Mouse (Mus musculus) hindbrain, embryonic 10.5 days (tissue): ENCODE results near the gene Sec24c. TPM values are rescaled to one million over a fixed set of nuclear protein-coding genes. Genes with fewer than 3 reads are reported as not detected.

Experiments
- DNase-seq: peaks from one replicate; pipeline ENCODE4 v3.0.0-alpha.2; 2017; ENCODE audit warnings: low spot score
- H3K27ac ChIP-seq: fragments of 300-500 bp; sonication (generic); 2 replicates; pipeline ENCODE4 v1.5.1; 2016; ENCODE audit warnings: mild to moderate bottlenecking, moderate library complexity
- H3K27me3 ChIP-seq: fragments of 300-500 bp; sonication (generic); 2 replicates; pipeline ENCODE4 v1.6.1; 2016; ENCODE audit warnings: mild to moderate bottlenecking; ENCODE audit not compliant: poor library complexity, insufficient read depth, severe bottlenecking
- H3K36me3 ChIP-seq: fragments of 300-500 bp; sonication (generic); 2 replicates; pipeline ENCODE4 v1.6.1; 2016; ENCODE audit warnings: mild to moderate bottlenecking, moderate library complexity
- H3K4me1 ChIP-seq: fragments of 300-500 bp; sonication (generic); replicated peaks from 2 replicates; pipeline ENCODE4 v1.6.1; 2016; ENCODE audit warnings: mild to moderate bottlenecking
- H3K4me3 ChIP-seq: fragments of 300-500 bp; sonication (generic); 2 replicates; pipeline ENCODE4 v1.5.1; 2016; ENCODE audit warnings: mild to moderate bottlenecking, moderate library complexity
- H3K9me3 ChIP-seq: fragments of 300-500 bp; sonication (generic); 2 replicates; pipeline ENCODE4 v1.6.1; 2016; ENCODE audit warnings: mild to moderate bottlenecking, moderate library complexity
- WGBS: fragments of 180-500 bp; shearing (Covaris S2); methylation state at CpG from one replicate; pipeline ENCODE4 v1.1.7; 2016; 5-methylcytosine and 5-hydroxymethylcytosine counted together
- polyA plus RNA-seq: library from polyadenylated mRNA; unstranded; fragments of >200 nt; fragmentation: Nextera tagmentation; extraction: Ambion mirVana; gene quantifications from 2 replicates; pipeline ENCODE4 v1.2.1, GENCODE M21; 2016

Sec24c gene
- polyA plus RNA-seq, 1 experiment from 2014 or later: 111 TPM

DNA sequence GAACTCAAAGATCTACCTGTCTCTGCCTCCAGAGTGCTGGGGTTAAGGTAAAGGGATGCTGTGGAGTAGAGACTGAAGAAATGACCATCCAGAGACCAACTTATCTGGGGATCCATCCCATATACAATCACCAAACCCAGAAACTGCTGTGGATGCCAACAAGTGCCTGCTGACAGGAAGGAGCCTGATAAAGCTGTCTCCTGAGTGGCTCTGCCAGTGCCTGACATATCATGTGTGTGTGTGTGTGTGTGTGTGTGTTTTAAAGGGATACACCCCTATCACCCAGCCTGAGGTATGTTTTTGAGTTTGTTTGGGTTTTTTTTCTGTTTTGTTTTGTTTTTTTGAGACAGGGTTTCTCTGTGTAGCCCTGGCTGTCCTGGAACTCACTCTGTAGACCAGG lies 27.7 kb upstream of the Sec24c start:
- peaks cover 8% of the 10 kb centered on the region for H3K4me1 ChIP-seq
- no peaks in the 10 kb centered on the region for H3K36me3 ChIP-seq
- H3K9me3 ChIP-seq: no peaks in the 10 kb centered on the region
- DNase-seq: no peak
- no peaks in the 10 kb centered on the region for H3K27me3 ChIP-seq
- H3K27ac ChIP-seq: no peak overlapping the region
- no peak overlapping the region for H3K4me3 ChIP-seq

DNA sequence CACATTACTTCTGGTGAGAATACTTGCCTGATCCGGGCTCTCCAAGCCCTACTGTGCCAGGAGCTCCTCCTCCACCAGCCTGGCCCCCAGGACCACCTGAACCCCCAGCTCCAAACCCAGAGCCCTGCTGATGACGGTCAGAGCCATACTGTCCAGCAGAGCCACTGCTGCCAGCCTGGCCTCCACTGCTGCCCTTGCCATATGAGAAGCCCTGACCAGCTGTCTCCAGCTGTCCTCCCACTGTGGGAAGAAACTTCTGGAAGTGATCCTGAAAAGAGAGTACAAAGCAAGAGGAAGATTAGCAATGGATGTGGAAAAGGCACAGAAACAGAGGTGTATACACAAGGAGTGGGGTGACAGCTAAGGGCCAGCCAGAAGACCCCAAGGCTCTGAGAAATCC lies 23.1 kb upstream of the Sec24c start:
- no peak overlapping the region for H3K4me3 ChIP-seq
- H3K9me3 ChIP-seq: no peaks in the 10 kb centered on the region
- 80% methylated on average over 2 of the region's 2 CpGs for WGBS
- no peak overlapping the region for H3K27ac ChIP-seq
- peaks cover 4% of the 10 kb centered on the region; the same call in 1 of the 2 replicates for H3K4me1 ChIP-seq
- no peaks in the 10 kb centered on the region for H3K36me3 ChIP-seq
- no peaks in the 10 kb centered on the region for H3K27me3 ChIP-seq
- DNase-seq: no peak

DNA sequence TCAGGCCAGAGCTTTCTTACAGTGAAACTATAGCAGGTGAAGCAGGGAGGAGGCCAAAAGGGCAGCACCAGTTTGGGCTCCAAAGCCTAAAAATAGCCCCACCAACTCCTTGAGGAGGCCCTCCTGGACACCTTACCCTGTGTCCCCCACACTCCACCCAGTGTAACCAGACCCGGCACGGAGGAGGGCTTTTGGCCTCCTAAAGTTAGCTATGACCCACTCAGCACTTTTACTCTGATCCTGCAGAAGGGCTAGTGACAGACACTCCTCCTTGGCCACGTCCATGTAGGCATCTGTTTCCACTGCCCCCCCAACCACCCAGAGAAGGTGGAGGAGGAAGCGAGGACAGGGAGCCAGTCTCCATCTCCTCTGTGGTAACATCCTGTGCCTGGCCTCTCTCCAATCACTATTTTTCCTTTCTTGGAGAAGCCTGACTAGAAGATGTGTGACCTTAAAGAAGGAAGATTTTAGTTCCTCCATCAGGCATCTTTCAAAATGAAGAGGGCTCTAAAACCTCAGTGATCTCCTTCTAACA lies 22.3 kb upstream of the Sec24c start:
- H3K4me1 ChIP-seq: peaks cover 10% of the 10 kb centered on the region; the same call in 1 of the 2 replicates
- no peak for DNase-seq
- no peak overlapping the region for H3K4me3 ChIP-seq
- no peaks in the 10 kb centered on the region for H3K9me3 ChIP-seq
- H3K27me3 ChIP-seq: no peaks in the 10 kb centered on the region
- H3K27ac ChIP-seq: no peak overlapping the region
- WGBS: 72% methylated on average over 4 of the region's 4 CpGs
- no peaks in the 10 kb centered on the region for H3K36me3 ChIP-seq

DNA sequence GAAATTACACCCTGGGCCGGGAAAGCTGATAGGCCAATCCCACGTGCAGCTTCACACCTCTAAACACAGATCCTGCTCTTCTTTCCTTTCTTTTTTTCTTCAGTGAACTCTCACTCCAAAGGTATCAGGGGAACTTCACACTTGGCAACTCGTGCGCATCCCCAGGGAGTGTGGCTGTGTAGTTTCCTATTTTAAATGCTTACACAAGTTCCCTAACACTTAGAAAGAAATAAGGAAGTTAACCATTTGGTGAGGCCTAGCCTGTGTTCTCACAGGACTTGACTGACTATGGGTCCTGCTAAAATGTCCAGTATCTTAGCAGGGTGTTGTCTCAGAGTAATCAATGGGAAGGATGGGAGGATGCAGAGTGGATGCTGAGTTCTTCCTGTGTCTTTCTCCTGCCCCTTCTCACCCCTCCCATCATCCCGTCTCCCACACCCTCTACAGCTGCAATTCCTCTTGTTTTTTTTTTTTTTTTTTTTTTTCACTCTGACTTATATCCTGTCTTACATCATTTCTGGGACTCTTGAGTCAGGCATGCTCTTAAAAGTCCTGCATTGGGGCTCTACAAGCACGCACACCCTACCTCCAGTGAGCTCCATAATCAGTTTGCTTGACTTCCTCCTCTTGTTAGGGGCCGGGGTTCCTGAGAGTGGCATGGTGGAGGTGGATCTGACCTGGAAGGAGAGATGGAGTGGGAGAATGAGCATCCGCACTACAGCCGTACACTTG lies 19.3 kb upstream of the Sec24c start:
- peaks cover 10% of the 10 kb centered on the region; the same call in 1 of the 2 replicates for H3K4me1 ChIP-seq
- no peak for DNase-seq
- H3K36me3 ChIP-seq: no peaks in the 10 kb centered on the region
- H3K27ac ChIP-seq: no peak overlapping the region
- no peaks in the 10 kb centered on the region for H3K9me3 ChIP-seq
- no peaks in the 10 kb centered on the region for H3K27me3 ChIP-seq
- 80% methylated on average over 9 of the region's 9 CpGs for WGBS
- no peak overlapping the region for H3K4me3 ChIP-seq

DNA sequence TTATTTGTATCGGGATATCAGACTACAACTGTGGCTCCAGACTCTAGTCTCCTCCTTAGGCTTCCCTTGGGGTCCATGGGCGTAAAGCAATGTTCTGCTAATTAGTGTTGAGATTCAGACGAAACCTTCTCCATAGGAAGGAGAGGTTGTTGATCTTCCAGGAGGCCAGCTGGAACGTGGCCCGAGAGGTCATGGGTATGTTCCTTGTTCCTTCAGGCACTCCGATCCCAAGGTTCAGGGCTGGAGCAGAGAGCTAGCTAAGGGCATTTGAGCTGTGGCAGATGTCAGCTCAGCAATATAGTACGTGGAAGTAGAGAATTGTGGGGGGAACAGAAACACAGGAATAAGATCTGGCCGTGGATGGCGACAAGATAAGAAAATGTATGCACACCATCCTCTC lies 18.4 kb upstream of the Sec24c start:
- peaks cover 16% of the 10 kb centered on the region for H3K4me1 ChIP-seq
- H3K27me3 ChIP-seq: no peaks in the 10 kb centered on the region
- no peaks in the 10 kb centered on the region for H3K36me3 ChIP-seq
- no peak overlapping the region for H3K27ac ChIP-seq
- 72% methylated on average over 9 of the region's 9 CpGs for WGBS
- no peaks in the 10 kb centered on the region for H3K9me3 ChIP-seq
- no peak for DNase-seq
- H3K4me3 ChIP-seq: no peak overlapping the region

DNA sequence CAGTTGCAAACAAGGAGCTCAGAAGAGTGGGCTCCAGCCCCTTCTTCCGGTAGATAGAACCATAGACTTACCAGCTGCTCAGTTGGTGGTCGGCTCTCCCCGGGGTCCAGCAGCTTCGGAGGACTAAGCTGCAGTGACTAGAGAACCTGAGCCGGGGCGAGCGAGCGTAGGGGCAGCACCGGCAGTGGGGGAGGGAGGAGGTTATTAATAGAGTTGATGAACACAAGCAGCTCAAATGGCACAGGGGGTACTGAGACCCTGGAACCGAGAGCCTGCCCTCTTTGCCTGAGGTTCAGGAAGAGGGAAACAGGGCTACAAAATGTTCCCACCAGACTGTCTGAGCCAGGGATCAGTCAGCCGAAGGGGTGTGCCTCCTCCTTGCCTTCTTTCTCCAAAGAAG lies 17.7 kb upstream of the Sec24c start, which contains the start of gene Myoz1:
Myoz1 (minus strand) TSS at position 180 of the 400 bp plus-strand sequence.
- Histone ChIP-seq H3K27ac (no peak within 1 kb of the TSS), H3K4me3 (no peak within 1 kb of the TSS), H3K4me1 (peaks cover 20% of the 10 kb centered on the region), H3K36me3 (no peaks in the 10 kb centered on the region), H3K9me3 (no peaks in the 10 kb centered on the region), H3K27me3 (no peaks in the 10 kb centered on the region)
- 44% methylated on average over 11 of the region's 11 CpGs for WGBS
- no peak for DNase-seq

DNA sequence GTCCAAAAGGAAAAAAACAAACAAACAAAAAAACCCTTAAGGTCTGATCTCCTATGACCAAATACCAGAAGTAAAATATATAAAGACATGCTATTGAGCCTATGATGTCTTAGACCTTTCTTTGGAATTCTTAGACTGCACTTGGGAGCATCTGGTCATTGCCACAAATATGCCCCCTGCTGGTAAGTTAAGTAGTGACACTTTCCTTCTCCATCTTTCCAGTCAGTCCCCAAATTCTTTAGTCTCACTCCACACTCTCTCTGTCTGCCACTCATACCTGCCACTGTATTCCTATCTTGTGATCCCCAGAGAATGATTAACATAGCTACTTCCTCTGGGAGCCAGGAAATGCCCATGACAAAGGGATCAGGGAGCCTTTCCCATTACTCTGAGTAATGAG lies 15.8 kb upstream of the Sec24c start:
- peaks cover 32% of the 10 kb centered on the region for H3K4me1 ChIP-seq
- H3K9me3 ChIP-seq: no peaks in the 10 kb centered on the region
- peaks cover 19% of the 10 kb centered on the region for H3K27me3 ChIP-seq
- no peak overlapping the region for H3K27ac ChIP-seq
- no peak overlapping the region for H3K4me3 ChIP-seq
- no peaks in the 10 kb centered on the region for H3K36me3 ChIP-seq
- no peak for DNase-seq

DNA sequence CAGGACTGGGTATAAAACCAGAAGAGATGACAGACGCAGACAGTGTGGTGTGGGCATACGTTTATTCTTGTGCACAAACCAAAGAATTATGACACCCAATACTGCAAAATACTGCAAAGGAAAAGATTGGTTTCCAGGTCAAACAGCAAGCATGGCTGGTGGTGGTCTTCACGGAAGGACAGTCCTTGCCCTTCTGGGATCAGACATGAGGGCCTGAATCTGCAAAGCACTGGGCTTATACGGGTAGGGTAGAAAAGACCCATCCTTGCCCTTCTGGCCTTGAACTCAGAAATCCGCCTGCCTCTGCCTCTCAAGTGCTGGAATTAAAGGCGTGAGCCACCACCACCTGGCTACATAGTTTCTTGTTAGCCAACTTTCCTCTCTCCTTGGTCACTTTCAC lies 15.2 kb upstream of the Sec24c start:
- Histone ChIP-seq H3K36me3 (no peaks in the 10 kb centered on the region), H3K4me3 (no peak overlapping the region), H3K9me3 (no peaks in the 10 kb centered on the region), H3K4me1 (peaks cover 32% of the 10 kb centered on the region), H3K27me3 (peaks cover 25% of the 10 kb centered on the region), H3K27ac (no peak overlapping the region)
- WGBS: 84% methylated on average over 6 of the region's 6 CpGs
- no peak for DNase-seq

DNA sequence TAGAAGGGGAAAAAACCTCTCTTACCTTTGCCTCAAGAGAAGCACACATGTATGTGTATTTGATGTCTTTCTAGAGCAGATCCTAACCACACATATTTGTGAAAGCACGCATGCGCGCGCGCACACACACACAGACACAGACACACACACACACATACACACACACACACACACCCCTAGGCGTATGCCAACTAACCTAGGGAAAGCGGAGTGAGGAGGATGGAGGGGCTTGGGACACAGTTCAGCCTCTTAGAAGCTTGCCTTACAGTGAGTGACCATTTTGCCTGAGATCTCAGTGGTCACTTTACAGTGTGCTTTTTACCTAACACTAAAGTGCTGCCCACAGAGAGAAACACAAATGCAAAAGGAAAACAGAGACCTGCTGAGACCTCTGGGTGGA lies 14.4 kb upstream of the Sec24c start:
- no peak for DNase-seq
- WGBS: 98% methylated on average over 7 of the region's 7 CpGs
- peaks cover 38% of the 10 kb centered on the region for H3K4me1 ChIP-seq
- H3K27me3 ChIP-seq: peaks cover 29% of the 10 kb centered on the region
- H3K9me3 ChIP-seq: no peaks in the 10 kb centered on the region
- no peak overlapping the region for H3K4me3 ChIP-seq
- no peak overlapping the region for H3K27ac ChIP-seq
- no peaks in the 10 kb centered on the region for H3K36me3 ChIP-seq

DNA sequence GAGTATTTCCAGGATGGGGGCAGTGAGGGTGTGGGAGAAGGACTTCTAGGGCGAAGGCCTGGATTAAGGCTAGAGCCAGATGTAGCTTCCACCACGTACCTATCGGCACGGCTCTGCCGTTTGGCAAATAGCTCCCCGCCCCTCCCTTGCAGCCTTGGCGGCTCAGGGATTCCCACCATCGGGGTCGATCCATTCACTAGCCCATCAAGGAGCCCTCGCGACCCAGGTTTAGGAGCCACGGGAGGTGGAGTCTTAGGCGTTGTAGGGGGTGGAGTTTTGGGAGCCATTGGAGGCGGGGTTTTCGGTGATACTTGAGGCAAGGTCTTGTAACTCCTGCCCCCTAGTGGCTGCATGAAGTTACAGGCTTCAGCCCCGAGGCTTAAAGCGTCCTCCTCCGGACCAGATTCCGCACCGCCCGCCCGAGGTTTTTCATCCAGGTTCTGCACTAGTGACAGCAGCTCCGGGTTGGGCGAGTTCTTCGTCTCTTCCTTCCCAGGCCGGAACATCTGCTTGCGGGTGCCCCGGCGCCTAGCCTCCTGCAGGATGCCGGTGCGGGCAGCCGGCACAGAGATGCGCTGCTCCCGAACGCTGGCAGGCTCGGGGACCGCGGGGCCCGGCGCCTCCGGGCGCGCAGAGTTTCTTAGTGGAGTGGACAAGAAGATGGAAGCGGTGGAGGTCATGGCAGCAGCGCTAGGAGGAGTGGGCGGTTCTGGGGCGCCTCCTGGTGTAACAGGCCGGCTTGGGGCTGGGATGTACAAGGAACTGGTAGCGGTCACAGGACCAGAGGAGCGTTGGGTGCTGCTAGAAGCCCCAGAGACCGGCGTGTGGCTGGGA lies 13.1 kb upstream of the Sec24c start:
- H3K4me3 ChIP-seq: peak overlapping the region; percentile 76
- peak overlapping the region; percentile 89 for H3K27ac ChIP-seq
- DNase-seq: peak; percentile 92
- H3K4me1 ChIP-seq: peaks cover 34% of the 10 kb centered on the region
- WGBS: 2% methylated on average over 52 of the region's 52 CpGs
- no peaks in the 10 kb centered on the region for H3K36me3 ChIP-seq
- H3K27me3 ChIP-seq: peaks cover 34% of the 10 kb centered on the region
- H3K9me3 ChIP-seq: no peaks in the 10 kb centered on the region

DNA sequence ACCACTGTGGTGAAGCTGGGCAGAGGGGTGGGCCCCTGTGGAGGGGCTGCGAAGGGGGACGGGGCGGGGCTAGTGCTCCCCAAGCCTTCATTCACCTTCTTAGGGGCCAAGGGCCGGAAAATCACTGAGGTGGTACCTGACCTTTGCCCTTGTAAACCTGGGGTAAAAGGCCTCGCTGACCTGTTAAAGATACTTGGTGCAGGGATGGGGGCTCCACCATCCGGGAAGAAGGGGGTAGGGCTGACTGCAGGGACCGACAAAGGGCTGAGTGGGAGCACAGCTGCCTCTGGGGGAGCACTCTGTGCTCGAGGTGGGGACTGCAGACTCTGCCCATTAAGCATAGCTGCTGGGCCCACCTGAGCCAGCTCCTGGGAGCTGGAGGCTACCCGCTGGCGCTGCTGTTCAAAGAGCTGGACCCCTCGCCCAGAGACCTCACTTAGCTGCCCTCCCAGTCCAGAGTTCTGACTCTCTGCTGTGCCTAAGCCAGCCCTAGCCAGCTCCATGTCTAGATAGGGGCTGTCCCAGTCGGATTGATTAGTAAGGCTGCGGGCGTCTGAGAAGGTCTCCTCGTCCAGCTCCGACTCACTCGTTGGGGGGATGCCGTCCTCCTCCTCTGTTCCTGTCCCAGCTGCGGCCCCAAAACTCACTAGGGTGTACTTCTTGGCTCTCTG lies 12.3 kb upstream of the Sec24c start:
- Histone ChIP-seq H3K9me3 (no peaks in the 10 kb centered on the region), H3K27me3 (peaks cover 40% of the 10 kb centered on the region), H3K36me3 (no peaks in the 10 kb centered on the region), H3K4me3 (peak overlapping the region; percentile 76), H3K27ac (peak overlapping the region; percentile 89), H3K4me1 (peaks cover 29% of the 10 kb centered on the region)
- WGBS: 8% methylated on average over 19 of the region's 19 CpGs
- peak; percentile 45 for DNase-seq

DNA sequence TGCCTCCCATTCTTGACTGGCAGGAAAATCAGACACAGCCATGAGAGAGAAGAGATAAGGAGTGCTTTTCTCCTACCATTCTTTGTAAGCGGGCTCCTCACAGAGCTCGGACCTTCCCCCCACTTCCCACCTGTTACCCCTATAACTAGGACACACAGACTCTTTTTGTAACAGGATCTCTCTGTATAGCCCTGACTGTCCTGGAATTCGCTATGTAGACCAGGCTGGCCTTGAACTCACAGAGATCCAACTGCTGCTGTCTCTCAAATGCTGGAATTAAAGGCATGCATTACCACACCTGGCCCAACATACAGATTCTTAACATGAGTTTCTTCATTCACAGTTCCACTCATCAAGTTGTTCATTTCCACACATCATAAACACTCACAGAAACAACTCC lies 11.4 kb upstream of the Sec24c start:
- WGBS: 77% methylated on average over 3 of the region's 3 CpGs
- no peaks in the 10 kb centered on the region for H3K9me3 ChIP-seq
- no peak for DNase-seq
- peaks cover 44% of the 10 kb centered on the region for H3K27me3 ChIP-seq
- H3K27ac ChIP-seq: no peak overlapping the region
- no peaks in the 10 kb centered on the region for H3K36me3 ChIP-seq
- H3K4me3 ChIP-seq: no peak overlapping the region
- H3K4me1 ChIP-seq: peaks cover 29% of the 10 kb centered on the region

DNA sequence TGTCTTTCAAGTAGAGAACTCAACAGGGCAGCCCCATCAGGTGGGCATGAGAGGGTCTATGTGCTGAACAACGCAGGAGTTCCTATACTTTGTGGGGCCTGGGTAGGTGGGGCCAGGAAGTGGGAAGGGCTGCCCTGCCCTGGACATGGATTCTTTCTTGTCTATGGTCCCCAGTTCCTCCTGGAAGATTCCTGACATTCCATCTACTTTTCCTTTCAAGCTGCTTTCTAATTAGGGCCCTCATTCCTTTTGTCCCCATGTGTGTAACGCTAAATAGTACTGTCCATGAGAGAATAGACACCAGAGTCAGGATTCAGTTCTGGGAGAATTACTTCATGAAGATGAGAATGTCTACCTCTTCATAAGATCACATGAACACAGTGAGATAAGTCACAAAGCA lies 10.5 kb upstream of the Sec24c start:
- H3K4me1 ChIP-seq: peaks cover 29% of the 10 kb centered on the region
- H3K9me3 ChIP-seq: no peaks in the 10 kb centered on the region
- peaks cover 48% of the 10 kb centered on the region for H3K27me3 ChIP-seq
- DNase-seq: no peak
- no peak overlapping the region for H3K27ac ChIP-seq
- WGBS: 62% methylated on average over 2 of the region's 2 CpGs
- no peaks in the 10 kb centered on the region for H3K36me3 ChIP-seq
- H3K4me3 ChIP-seq: no peak overlapping the region
